Mouse (Mus musculus) hindbrain, embryonic 10.5 days (tissue): Measurements from ENCODE around the gene Gdf10. TPM values are rescaled to one million over a fixed set of nuclear protein-coding genes. Genes with fewer than 3 reads are reported as not detected.

Experiments
- DNase-seq: peaks from one replicate; pipeline ENCODE4 v3.0.0-alpha.2; 2017; ENCODE audit warnings: low spot score
- H3K27ac ChIP-seq: fragments of 300-500 bp; sonication (generic); 2 replicates; pipeline ENCODE4 v1.5.1; 2016; ENCODE audit warnings: mild to moderate bottlenecking, moderate library complexity
- H3K27me3 ChIP-seq: fragments of 300-500 bp; sonication (generic); 2 replicates; pipeline ENCODE4 v1.6.1; 2016; ENCODE audit warnings: mild to moderate bottlenecking; ENCODE audit not compliant: poor library complexity, insufficient read depth, severe bottlenecking
- H3K36me3 ChIP-seq: fragments of 300-500 bp; sonication (generic); 2 replicates; pipeline ENCODE4 v1.6.1; 2016; ENCODE audit warnings: mild to moderate bottlenecking, moderate library complexity
- H3K4me1 ChIP-seq: fragments of 300-500 bp; sonication (generic); replicated peaks from 2 replicates; pipeline ENCODE4 v1.6.1; 2016; ENCODE audit warnings: mild to moderate bottlenecking
- H3K4me3 ChIP-seq: fragments of 300-500 bp; sonication (generic); 2 replicates; pipeline ENCODE4 v1.5.1; 2016; ENCODE audit warnings: mild to moderate bottlenecking, moderate library complexity
- H3K9me3 ChIP-seq: fragments of 300-500 bp; sonication (generic); 2 replicates; pipeline ENCODE4 v1.6.1; 2016; ENCODE audit warnings: mild to moderate bottlenecking, moderate library complexity
- WGBS: fragments of 180-500 bp; shearing (Covaris S2); methylation state at CpG from one replicate; pipeline ENCODE4 v1.1.7; 2016; 5-methylcytosine and 5-hydroxymethylcytosine counted together
- polyA plus RNA-seq: library from polyadenylated mRNA; unstranded; fragments of >200 nt; fragmentation: Nextera tagmentation; extraction: Ambion mirVana; gene quantifications from 2 replicates; pipeline ENCODE4 v1.2.1, GENCODE M21; 2016

Gdf10 gene
- polyA plus RNA-seq, 1 experiment from 2014 or later, result 5.6 TPM

DNA sequence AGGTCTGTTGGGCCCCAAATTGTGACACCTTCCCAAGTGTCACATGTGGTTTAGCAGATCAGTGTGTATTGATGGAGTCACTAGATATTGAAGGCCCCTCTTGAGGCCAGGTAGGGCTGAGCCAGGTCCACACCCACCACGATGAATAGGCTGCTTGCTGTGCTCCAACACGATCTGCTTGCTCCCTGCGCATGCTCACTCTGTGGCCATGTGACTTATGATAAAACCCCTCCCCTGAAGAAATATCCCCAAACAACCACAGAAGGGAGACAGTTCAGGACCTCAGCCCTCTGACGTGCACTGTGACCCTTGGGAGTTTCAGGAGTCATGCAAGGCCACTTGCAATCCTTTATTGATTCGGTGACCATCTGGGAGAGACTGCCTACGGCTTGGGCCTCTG lies 22.7 kb downstream of the Gdf10 start:
- H3K4me3 ChIP-seq, result no peak overlapping the region
- WGBS, result 83% methylated on average over 6 of the region's 6 CpGs
- DNase-seq, result no peak
- no peaks in the 10 kb centered on the region for H3K36me3 ChIP-seq
- H3K27me3 ChIP-seq, result no peaks in the 10 kb centered on the region
- no peak overlapping the region for H3K27ac ChIP-seq
- no peaks in the 10 kb centered on the region for H3K9me3 ChIP-seq
- H3K4me1 ChIP-seq, result no peaks in the 10 kb centered on the region

DNA sequence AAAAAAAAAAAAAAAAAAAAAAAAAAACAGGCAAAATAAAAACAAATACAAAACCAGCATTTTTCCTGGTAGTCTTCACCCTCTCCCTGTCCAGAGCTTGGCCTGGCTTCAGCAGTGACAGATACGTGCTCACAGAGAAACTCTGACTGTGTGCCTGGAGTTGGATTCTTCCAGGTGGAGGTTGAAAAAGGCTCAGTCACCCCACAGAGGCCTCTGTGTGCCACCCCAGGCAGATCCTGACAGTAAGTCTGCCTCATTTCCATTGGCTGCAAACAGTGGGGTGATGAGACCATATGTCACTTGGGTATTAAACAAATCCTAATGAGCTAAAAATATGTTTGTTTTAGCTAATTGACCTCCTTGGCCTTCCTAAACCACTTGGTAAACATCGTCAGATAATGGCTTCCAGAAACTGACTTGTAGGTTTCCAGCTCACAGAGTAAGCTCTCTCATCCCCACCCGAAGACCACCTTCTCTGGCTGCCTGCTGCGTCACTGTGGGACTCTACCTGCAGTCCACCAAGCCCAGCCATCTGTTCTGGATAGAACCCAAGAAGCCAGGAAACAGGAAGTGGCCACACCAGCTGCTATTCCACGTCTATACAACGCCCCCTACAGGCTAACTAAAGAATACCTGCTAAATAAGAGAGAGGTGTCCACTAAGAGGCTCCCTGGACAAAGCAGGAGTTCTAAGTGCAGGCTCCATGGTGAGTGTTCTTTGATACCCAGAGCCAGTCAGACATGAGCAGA lies 29.0 kb downstream of the Gdf10 start:
- DNase-seq, result no peak
- Histone ChIP-seq H3K27ac (no peak overlapping the region), H3K9me3 (no peaks in the 10 kb centered on the region), H3K36me3 (no peaks in the 10 kb centered on the region), H3K27me3 (no peaks in the 10 kb centered on the region), H3K4me1 (no peaks in the 10 kb centered on the region), H3K4me3 (no peak overlapping the region)
- 56% methylated on average over 6 of the region's 6 CpGs for WGBS

DNA sequence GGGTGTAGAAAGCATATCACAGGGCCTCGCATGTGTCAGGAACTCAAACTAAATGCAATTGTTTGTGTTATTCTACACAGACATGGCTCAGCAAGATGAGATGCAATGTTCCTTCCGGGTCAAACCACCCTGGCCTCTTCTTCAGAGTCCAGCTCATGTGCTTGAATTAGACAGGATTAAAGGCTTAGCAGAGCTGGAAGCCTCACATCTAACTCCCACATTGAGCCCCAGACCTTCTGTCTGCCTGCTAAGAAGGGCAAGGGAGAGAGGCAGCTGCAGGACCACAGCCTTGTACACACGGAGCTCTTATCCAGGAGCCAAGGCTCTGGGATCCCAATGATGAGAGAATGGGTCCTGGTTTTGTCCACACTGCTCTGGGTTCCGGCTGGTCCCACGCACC lies 30.4 kb downstream of the Gdf10 start, which contains the start of gene Rbp3:
TSS of gene Rbp3 (plus strand) at position 243 of the 400 bp plus-strand sequence.
- 89% methylated on average over 5 of the region's 5 CpGs for WGBS
- Histone ChIP-seq H3K27me3 (no peaks in the 10 kb centered on the region), H3K4me1 (no peaks in the 10 kb centered on the region), H3K4me3 (no peak within 1 kb of the TSS), H3K36me3 (no peaks in the 10 kb centered on the region), H3K27ac (no peak within 1 kb of the TSS), H3K9me3 (no peaks in the 10 kb centered on the region)
- no peak for DNase-seq

DNA sequence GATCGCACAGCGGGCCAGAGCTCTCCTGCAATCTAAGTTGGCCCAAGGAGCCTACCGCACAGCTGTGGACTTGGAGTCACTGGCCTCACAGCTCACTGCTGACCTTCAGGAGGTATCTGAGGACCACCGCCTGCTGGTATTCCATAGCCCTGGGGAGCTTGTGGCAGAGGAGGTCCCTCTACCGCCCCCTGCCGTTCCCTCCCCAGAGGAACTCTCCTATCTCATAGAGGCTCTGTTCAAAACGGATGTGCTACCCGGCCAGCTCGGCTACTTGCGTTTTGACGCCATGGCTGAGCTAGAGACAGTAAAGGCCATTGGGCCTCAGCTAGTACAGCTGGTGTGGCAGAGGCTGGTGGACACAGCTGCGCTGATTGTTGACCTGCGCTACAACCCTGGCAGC lies 32.7 kb downstream of the Gdf10 start:
- H3K27ac ChIP-seq, result no peak overlapping the region
- no peaks in the 10 kb centered on the region for H3K36me3 ChIP-seq
- no peaks in the 10 kb centered on the region for H3K27me3 ChIP-seq
- no peaks in the 10 kb centered on the region for H3K4me1 ChIP-seq
- H3K9me3 ChIP-seq, result no peaks in the 10 kb centered on the region
- DNase-seq, result no peak
- 78% methylated on average over 13 of the region's 13 CpGs for WGBS
- H3K4me3 ChIP-seq, result no peak overlapping the region

DNA sequence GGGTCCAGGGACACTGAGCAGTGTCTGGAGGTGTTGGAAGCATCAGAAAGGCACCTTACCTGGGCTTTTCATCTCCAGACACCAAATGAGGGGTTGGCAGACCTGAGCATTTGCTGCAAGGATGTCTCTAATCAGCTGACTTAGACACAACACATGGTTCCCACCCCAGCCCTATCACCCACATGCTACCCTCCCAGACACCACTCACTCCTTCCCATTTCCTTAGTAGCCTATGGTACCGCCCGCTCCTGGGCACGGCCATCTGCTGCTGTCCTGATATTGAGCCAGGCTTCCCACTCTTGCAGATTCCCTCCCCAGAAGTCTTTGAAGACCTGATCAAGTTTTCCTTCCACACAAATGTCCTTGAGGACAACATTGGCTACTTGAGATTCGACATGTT lies 34.8 kb downstream of the Gdf10 start:
- 93% methylated on average over 4 of the region's 4 CpGs for WGBS

GRCm38 (mm10) chr14:33958841-33959240 lies 35.5 kb downstream of the Gdf10 start:
- no peaks in the 10 kb centered on the region for H3K9me3 ChIP-seq
- H3K4me3 ChIP-seq, result no peak overlapping the region
- no peaks in the 10 kb centered on the region for H3K36me3 ChIP-seq
- WGBS, result 74% methylated on average over 3 of the region's 3 CpGs
- DNase-seq, result no peak
- no peaks in the 10 kb centered on the region for H3K27me3 ChIP-seq
- no peaks in the 10 kb centered on the region for H3K4me1 ChIP-seq
- no peak overlapping the region for H3K27ac ChIP-seq

More for the DNA sequence above, 34.8 kb downstream of the Gdf10 start:
- Histone ChIP-seq H3K27ac (no peak overlapping the region), H3K4me3 (no peak overlapping the region), H3K9me3 (no peaks in the 10 kb centered on the region), H3K4me1 (no peaks in the 10 kb centered on the region), H3K36me3 (no peaks in the 10 kb centered on the region), H3K27me3 (no peaks in the 10 kb centered on the region)
- no peak for DNase-seq

DNA sequence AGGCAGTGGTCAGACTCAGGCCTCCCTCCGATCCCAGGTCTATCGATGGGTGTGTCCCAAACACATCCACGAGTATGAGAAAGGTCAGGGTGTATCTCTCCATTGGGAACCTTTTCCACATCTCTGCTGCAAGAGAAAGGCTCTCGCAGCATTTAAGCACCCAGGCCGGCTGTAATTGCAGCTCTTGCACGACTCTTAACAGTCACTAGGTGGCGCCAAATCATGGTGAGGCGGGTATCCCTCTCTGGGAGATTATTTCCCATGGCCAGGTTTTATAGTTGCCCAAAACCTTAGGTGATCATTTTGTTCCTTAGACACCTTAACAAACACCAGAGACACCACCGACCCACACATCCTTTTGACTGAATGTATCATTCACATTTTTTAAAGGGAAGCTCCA lies 36.0 kb downstream of the Gdf10 start:
- 15% methylated on average over 9 of the region's 9 CpGs for WGBS
- peak; percentile 32 for DNase-seq

GRCm38 (mm10) chr14:33965675-33966074 lies 42.3 kb downstream of the Gdf10 start:
- Histone ChIP-seq H3K4me3 (no peak overlapping the region), H3K27me3 (no peaks in the 10 kb centered on the region), H3K36me3 (no peaks in the 10 kb centered on the region), H3K9me3 (no peaks in the 10 kb centered on the region), H3K27ac (no peak overlapping the region), H3K4me1 (no peaks in the 10 kb centered on the region)
- no peak for DNase-seq
- WGBS, result 64% methylated on average over 7 of the region's 7 CpGs

More for the DNA sequence above, 36.0 kb downstream of the Gdf10 start:
- H3K9me3 ChIP-seq, result no peaks in the 10 kb centered on the region
- no peaks in the 10 kb centered on the region for H3K27me3 ChIP-seq
- no peak overlapping the region for H3K27ac ChIP-seq
- no peaks in the 10 kb centered on the region for H3K36me3 ChIP-seq
- no peaks in the 10 kb centered on the region for H3K4me1 ChIP-seq
- H3K4me3 ChIP-seq, result no peak overlapping the region

DNA sequence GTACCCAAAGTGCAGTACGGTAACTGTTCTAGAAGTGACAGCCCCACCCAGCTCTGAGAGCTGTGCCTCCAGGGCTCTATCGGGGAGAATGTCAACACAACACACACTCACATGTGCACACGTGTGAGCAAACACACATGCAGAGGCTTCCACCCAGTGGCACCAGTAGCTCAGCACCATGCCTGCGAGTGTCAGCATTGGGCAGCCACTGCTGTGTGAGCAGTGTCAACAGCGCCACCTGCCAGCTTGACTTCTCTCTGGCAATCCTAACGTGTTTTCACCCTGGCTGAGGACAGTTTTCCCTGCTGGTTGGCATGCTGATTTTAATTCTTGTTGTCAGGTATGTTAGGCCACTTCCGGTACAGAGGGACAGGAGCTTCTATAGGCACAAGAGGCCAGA lies 49.3 kb downstream of the Gdf10 start:
- H3K4me1 ChIP-seq, result peaks cover 10% of the 10 kb centered on the region; the same call in 1 of the 2 replicates
- peaks cover 2% of the 10 kb centered on the region; the same call in 1 of the 2 replicates for H3K27me3 ChIP-seq
- no peak for DNase-seq
- H3K27ac ChIP-seq, result no peak overlapping the region
- no peaks in the 10 kb centered on the region for H3K9me3 ChIP-seq
- no peak overlapping the region for H3K4me3 ChIP-seq
- 46% methylated on average over 7 of the region's 7 CpGs for WGBS
- H3K36me3 ChIP-seq, result no peaks in the 10 kb centered on the region

- peaks cover 22% of the 10 kb centered on the region for H3K27me3 ChIP-seq
- no peaks in the 10 kb centered on the region for H3K9me3 ChIP-seq
- H3K4me3 ChIP-seq, result no peak overlapping the region
- no peak for DNase-seq
- 50% methylated on average over 5 of the region's 5 CpGs for WGBS
- no peaks in the 10 kb centered on the region for H3K36me3 ChIP-seq
- H3K27ac ChIP-seq, result no peak overlapping the region
- peaks cover 24% of the 10 kb centered on the region for H3K4me1 ChIP-seq
These were observed 51.4 kb downstream of the Gdf10 start for GRCm38 (mm10) chr14:33974752-33975151.

- no peak overlapping the region; the same call in 1 of the 2 replicates for H3K4me3 ChIP-seq
- no peaks in the 10 kb centered on the region for H3K36me3 ChIP-seq
- H3K4me1 ChIP-seq, result peaks cover 24% of the 10 kb centered on the region
- WGBS, result 31% methylated on average over 7 of the region's 7 CpGs
- H3K9me3 ChIP-seq, result no peaks in the 10 kb centered on the region
- no peak for DNase-seq
- H3K27me3 ChIP-seq, result peaks cover 23% of the 10 kb centered on the region
- H3K27ac ChIP-seq, result no peak overlapping the region
These were observed 54.4 kb downstream of the Gdf10 start for GRCm38 (mm10) chr14:33977748-33978147.

DNA sequence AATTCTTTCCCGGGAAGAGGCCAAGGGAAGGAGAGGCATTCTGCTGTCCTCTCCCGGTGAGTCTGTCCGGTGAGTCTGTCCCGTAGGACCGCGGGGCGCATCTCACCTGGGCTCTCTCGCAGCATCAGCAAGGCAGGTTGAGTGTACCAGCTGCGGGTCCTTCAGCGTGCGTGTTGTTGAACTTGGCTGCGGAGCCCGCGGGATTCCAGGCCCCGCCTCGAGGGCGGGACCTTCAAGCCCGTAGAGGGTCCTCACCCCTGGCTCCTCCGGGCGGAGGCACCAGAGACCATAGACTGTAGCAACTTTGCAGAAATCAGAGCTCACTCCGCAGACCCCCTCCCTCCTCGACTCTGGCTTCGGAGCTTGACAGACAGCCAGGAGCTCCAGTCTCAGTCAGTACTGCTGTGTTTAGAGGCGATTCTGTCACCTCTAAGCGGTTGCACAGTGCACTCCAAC lies 55.2 kb downstream of the Gdf10 start, which contains the start of gene Zfp488:
TSS of gene Zfp488 (minus strand) at position 161 of the 456 bp plus-strand sequence.
- Histone ChIP-seq H3K4me3 (peak within 1 kb of the TSS; percentile 52), H3K27me3 (peaks cover 23% of the 10 kb centered on the region), H3K36me3 (no peaks in the 10 kb centered on the region), H3K9me3 (no peaks in the 10 kb centered on the region), H3K4me1 (peaks cover 24% of the 10 kb centered on the region), H3K27ac (no peak within 1 kb of the TSS)
- 3% methylated on average over 25 of the region's 25 CpGs for WGBS
- peak; percentile 56 for DNase-seq
